13 mouse cellular contexts compared by ENCODE assay signal in genomic region chr9:45519841-45520240, GRCm38 (mm10).
"Had no signal": no experiment of that assay in that cellular context is flagged by ENCODE, and none has a peak within 500 bp of the region (broad histone marks: within the 10 kb centered on the region; RNA-seq: fewer than 3 reads in every experiment).

No protein-coding gene starts in this region.

- H3K4me3 ChIP-seq: liver, embryonic 13.5 days; stomach, embryonic 15.5 days had no signal

- ATAC-seq: intestine, postnatal 0 days had no signal

- DNase-seq: kidney, adult 2 months; kidney, postnatal 25 days; liver, embryonic 13.5 days; lung, adult 2 months; lung, postnatal 14 days; lung, postnatal 4 days; midbrain, embryonic 14.5 days; right cerebral cortex, postnatal 14 days; spleen, adult 18-20 months; thymus, postnatal 25 days had no signal

- H3K27ac ChIP-seq: kidney, postnatal 0 days; liver, embryonic 13.5 days; stomach, embryonic 15.5 days had no signal
